Mouse (Mus musculus): ENCODE results near the gene Rabep1. TPM values are rescaled to one million over a fixed set of nuclear protein-coding genes. Genes with fewer than 3 reads are reported as not detected.

Gene Rabep1
- polyA plus RNA-seq (2012; fragmentation: generic; extraction: Trizol), result 11.9 TPM
- long read RNA-seq, experiment 1, full-length matches to known transcripts, result 5 of 58 reads
- long read RNA-seq, experiment 1, partial matches to known transcripts, result 44 of 58 reads
- long read RNA-seq, experiment 1, other reads (novel, unspliced or antisense), result 9 of 58 reads
- long read RNA-seq, experiment 2, full-length matches to known transcripts, result 24 of 42 reads
- long read RNA-seq, experiment 2, partial matches to known transcripts, result 10 of 42 reads
- long read RNA-seq, experiment 2, other reads (novel, unspliced or antisense), result 8 of 42 reads

- H3K4me3 ChIP-seq (ENCODE audit: insufficient read depth, poor library complexity, severe bottlenecking), result peak within 1 kb of the TSS; percentile 93
- peaks cover 42% of the 10 kb centered on the region for H3K79me3 ChIP-seq (ENCODE audit: low read depth)
- no peak for TF ChIP-seq MYOD1 (IDR thresholded peaks at IDR 0.05; ENCODE audit: control insufficient read depth, insufficient read length, low read depth)
- TF ChIP-seq MAX (IDR thresholded peaks at IDR 0.05), result peak; percentile 60
- no peak for TF ChIP-seq CTCF (IDR thresholded peaks at IDR 0.05; ENCODE audit: control insufficient read depth, insufficient read depth, insufficient read length)
- no peak for TF ChIP-seq MYOG (IDR thresholded peaks at IDR 0.05; ENCODE audit: control insufficient read depth, extremely low read depth, insufficient read length)
- TF ChIP-seq USF1 (IDR thresholded peaks at IDR 0.05; ENCODE audit: low read depth), result peak; percentile 97
- no peak for TF ChIP-seq FOSL1 (IDR thresholded peaks at IDR 0.05; ENCODE audit: insufficient read depth, low read length, poor library complexity, severe bottlenecking)
- peak within 1 kb of the TSS; percentile 84 for H3ac ChIP-seq (ENCODE audit: control insufficient read depth, insufficient read length, low read depth)
- H3K27me3 ChIP-seq (ENCODE audit: control insufficient read depth, insufficient read depth, insufficient read length), result no peaks in the 10 kb centered on the region
- H3K36me3 ChIP-seq (ENCODE audit: control insufficient read depth, insufficient read depth), result peaks cover 7% of the 10 kb centered on the region
- H3K79me2 ChIP-seq (ENCODE audit: control insufficient read depth, insufficient read depth), result peaks cover 53% of the 10 kb centered on the region
Observed at GRCm38 (mm10) chr11:70844559-70845456, at the start of gene Rabep1. Gene Rabep1, plus strand, starts transcription at chr11:70844778.

GRCm38 (mm10) chr11:70802208-70802864 lies 42.2 kb upstream of the Rabep1 start:
- Histone ChIP-seq H3K36me3 (ENCODE audit: control insufficient read depth, insufficient read depth) (no peaks in the 10 kb centered on the region), H3K79me2 (ENCODE audit: control insufficient read depth, insufficient read depth) (no peaks in the 10 kb centered on the region), H3K4me3 (ENCODE audit: insufficient read depth, poor library complexity, severe bottlenecking) (no peak overlapping the region), H3K79me3 (ENCODE audit: low read depth) (no peaks in the 10 kb centered on the region), H3K27me3 (ENCODE audit: control insufficient read depth, insufficient read depth, insufficient read length) (no peaks in the 10 kb centered on the region), H3ac (ENCODE audit: control insufficient read depth, insufficient read length, low read depth) (no peak overlapping the region)
- TF ChIP-seq USF1 (IDR thresholded peaks at IDR 0.05; ENCODE audit: low read depth) (no peak), MAX (IDR thresholded peaks at IDR 0.05) (no peak), CEBPB (IDR thresholded peaks at IDR 0.05; ENCODE audit: low read depth) (no peak), CTCF (IDR thresholded peaks at IDR 0.05; ENCODE audit: control insufficient read depth, insufficient read depth, insufficient read length) (no peak), MYOG (IDR thresholded peaks at IDR 0.05; ENCODE audit: control insufficient read depth, extremely low read depth, insufficient read length) (no peak), MYOD1 (IDR thresholded peaks at IDR 0.05; ENCODE audit: control insufficient read depth, insufficient read length, low read depth) (no peak), FOSL1 (IDR thresholded peaks at IDR 0.05; ENCODE audit: insufficient read depth, low read length, poor library complexity, severe bottlenecking) (no peak)

GRCm38 (mm10) chr11:70802865-70803261 lies 41.7 kb upstream of the Rabep1 start:
- Histone ChIP-seq H3K27me3 (ENCODE audit: control insufficient read depth, insufficient read depth, insufficient read length) (no peaks in the 10 kb centered on the region), H3ac (ENCODE audit: control insufficient read depth, insufficient read length, low read depth) (no peak overlapping the region), H3K4me3 (ENCODE audit: insufficient read depth, poor library complexity, severe bottlenecking) (no peak overlapping the region), H3K36me3 (ENCODE audit: control insufficient read depth, insufficient read depth) (no peaks in the 10 kb centered on the region), H3K79me2 (ENCODE audit: control insufficient read depth, insufficient read depth) (no peaks in the 10 kb centered on the region), H3K79me3 (ENCODE audit: low read depth) (no peaks in the 10 kb centered on the region)
- TF ChIP-seq MYOG (IDR thresholded peaks at IDR 0.05; ENCODE audit: control insufficient read depth, extremely low read depth, insufficient read length), result no peak
- TF ChIP-seq FOSL1 (IDR thresholded peaks at IDR 0.05; ENCODE audit: insufficient read depth, low read length, poor library complexity, severe bottlenecking), result no peak
- TF ChIP-seq MAX (IDR thresholded peaks at IDR 0.05), result no peak
- TF ChIP-seq MYOD1 (IDR thresholded peaks at IDR 0.05; ENCODE audit: control insufficient read depth, insufficient read length, low read depth), result no peak
- TF ChIP-seq USF1 (IDR thresholded peaks at IDR 0.05; ENCODE audit: low read depth), result no peak
- no peak for TF ChIP-seq CTCF (IDR thresholded peaks at IDR 0.05; ENCODE audit: control insufficient read depth, insufficient read depth, insufficient read length)
- no peak for TF ChIP-seq CEBPB (IDR thresholded peaks at IDR 0.05; ENCODE audit: low read depth)

- H3K4me3 ChIP-seq (ENCODE audit: insufficient read depth, poor library complexity, severe bottlenecking), result no peak overlapping the region
- no peak overlapping the region for H3ac ChIP-seq (ENCODE audit: control insufficient read depth, insufficient read length, low read depth)
- H3K36me3 ChIP-seq (ENCODE audit: control insufficient read depth, insufficient read depth), result no peaks in the 10 kb centered on the region
- H3K79me2 ChIP-seq (ENCODE audit: control insufficient read depth, insufficient read depth), result no peaks in the 10 kb centered on the region
- H3K79me3 ChIP-seq (ENCODE audit: low read depth), result no peaks in the 10 kb centered on the region
- TF ChIP-seq CTCF (IDR thresholded peaks at IDR 0.05; ENCODE audit: control insufficient read depth, insufficient read depth, insufficient read length) (no peak), FOSL1 (IDR thresholded peaks at IDR 0.05; ENCODE audit: insufficient read depth, low read length, poor library complexity, severe bottlenecking) (no peak), MYOG (IDR thresholded peaks at IDR 0.05; ENCODE audit: control insufficient read depth, extremely low read depth, insufficient read length) (no peak), MAX (IDR thresholded peaks at IDR 0.05) (no peak)
- H3K27me3 ChIP-seq (ENCODE audit: control insufficient read depth, insufficient read depth, insufficient read length), result no peaks in the 10 kb centered on the region
Observed at GRCm38 (mm10) chr11:70803711-70804200, 40.8 kb upstream of the Rabep1 start.

- H3K4me3 ChIP-seq (ENCODE audit: insufficient read depth, poor library complexity, severe bottlenecking), result no peak overlapping the region
- no peaks in the 10 kb centered on the region for H3K79me3 ChIP-seq (ENCODE audit: low read depth)
- TF ChIP-seq USF1 (IDR thresholded peaks at IDR 0.05; ENCODE audit: low read depth) (no peak), MYOG (IDR thresholded peaks at IDR 0.05; ENCODE audit: control insufficient read depth, extremely low read depth, insufficient read length) (no peak), CEBPB (IDR thresholded peaks at IDR 0.05; ENCODE audit: low read depth) (no peak), MAX (IDR thresholded peaks at IDR 0.05) (no peak), FOSL1 (IDR thresholded peaks at IDR 0.05; ENCODE audit: insufficient read depth, low read length, poor library complexity, severe bottlenecking) (no peak), MYOD1 (IDR thresholded peaks at IDR 0.05; ENCODE audit: control insufficient read depth, insufficient read length, low read depth) (no peak), CTCF (IDR thresholded peaks at IDR 0.05; ENCODE audit: control insufficient read depth, insufficient read depth, insufficient read length) (no peak)
Observed at GRCm38 (mm10) chr11:70804395-70804794, 40.2 kb upstream of the Rabep1 start.

More at GRCm38 (mm10) chr11:70804395-70804794, 40.2 kb upstream of the Rabep1 start:
- no peaks in the 10 kb centered on the region for H3K27me3 ChIP-seq (ENCODE audit: control insufficient read depth, insufficient read depth, insufficient read length)
- H3K36me3 ChIP-seq (ENCODE audit: control insufficient read depth, insufficient read depth), result no peaks in the 10 kb centered on the region
- H3K79me2 ChIP-seq (ENCODE audit: control insufficient read depth, insufficient read depth), result no peaks in the 10 kb centered on the region
- no peak overlapping the region for H3ac ChIP-seq (ENCODE audit: control insufficient read depth, insufficient read length, low read depth)
